Mouse (Mus musculus): Measurements from ENCODE around the gene Dusp1.

DNA sequence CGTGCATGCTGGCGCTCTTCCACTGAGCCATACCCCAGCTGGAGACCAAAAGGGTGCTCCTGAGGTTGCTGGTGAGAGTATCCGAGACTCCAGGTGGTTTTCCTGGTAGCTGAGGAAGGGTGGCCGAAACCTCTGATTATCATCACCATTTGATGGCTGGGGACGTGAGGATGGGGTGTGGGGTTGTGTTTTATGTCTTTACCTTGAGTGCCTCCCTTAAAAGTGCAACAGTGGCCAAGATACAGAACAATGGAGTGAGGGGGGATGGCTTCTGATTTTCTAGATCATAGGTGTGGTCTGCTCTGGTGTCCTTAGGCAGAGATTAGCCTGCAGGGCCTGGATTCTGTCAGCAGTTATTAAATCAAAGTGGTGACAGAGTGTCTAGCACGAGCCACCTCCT is 17.5 kb upstream of the Dusp1 start:
- TF ChIP-seq MYOG (IDR thresholded peaks at IDR 0.05; ENCODE audit: control insufficient read depth in 1 of 3, insufficient read depth in 1 of 3, insufficient read length in 2 of 3, low read depth in 2 of 3) (no peak), POLR2A (IDR thresholded peaks at IDR 0.05; ENCODE audit: insufficient read length, low read depth) (no peak), TCF12 (IDR thresholded peaks at IDR 0.05; ENCODE audit: insufficient read depth, poor library complexity, severe bottlenecking) (no peak)

Data from myocyte (in vitro differentiated cells).